Mouse (Mus musculus): ENCODE data around the gene Ung.

- no peak for TF ChIP-seq CTCF (IDR thresholded peaks at IDR 0.05; ENCODE audit: control insufficient read depth, insufficient read depth, low read length)
- no peak for TF ChIP-seq POLR2A (IDR thresholded peaks at IDR 0.05; ENCODE audit: borderline replicate concordance, control insufficient read depth, low read depth, low read length)
Measured at GRCm38 (mm10) chr5:114179541-114179940, 49.4 kb downstream of the Ung start.

Measured in bone marrow, adult 2 months (tissue).